Mouse (Mus musculus): ENCODE data around the gene Ifitm6.
"Not testable (repeated sequence)": the region's sequence is repeated elsewhere in the genome, so short reads cannot be mapped to it uniquely, and the experiment has no call there.

Ifitm6 gene

GRCm38 (mm10) chr7:140971479-140972171 lies 46.1 kb downstream of the Ifitm6 start:
- DNase-seq (ENCODE audit: low spot score): no peak

GRCm38 (mm10) chr7:140970931-140971330 lies 46.8 kb downstream of the Ifitm6 start:
- no peak for DNase-seq (ENCODE audit: low spot score)

GRCm38 (mm10) chr7:140968710-140969109 lies 49.0 kb downstream of the Ifitm6 start:
- DNase-seq (ENCODE audit: low spot score): not testable (repeated sequence)

GRCm38 (mm10) chr7:140967862-140968591 lies 49.7 kb downstream of the Ifitm6 start:
- no peak for DNase-seq (ENCODE audit: low spot score)

GRCm38 (mm10) chr7:140966921-140967320 lies 50.8 kb downstream of the Ifitm6 start, which contains the start of gene Ifitm1:
Gene Ifitm1 (plus strand): TSS chr7:140967221.
- no peak for DNase-seq (ENCODE audit: low spot score)

Measured in urinary bladder, postnatal 25 days (tissue).